Mouse (Mus musculus) embryonic fibroblast, embryonic 13.5 days (primary cell): ENCODE measurements around the gene Ggt6. TPM values are rescaled to one million over a fixed set of nuclear protein-coding genes. Genes with fewer than 3 reads are reported as not detected.
"Not testable (repeated sequence)": the region's sequence is repeated elsewhere in the genome, so short reads cannot be mapped to it uniquely, and the experiment has no call there.

Source experiments
- H3K27ac ChIP-seq: 2 replicates; pipeline ENCODE4 v1.5.1; 2012; ENCODE audit warnings: low read length, control low read depth, inconsistent platforms; ENCODE audit not compliant: insufficient read depth
- H3K4me1 ChIP-seq: 2 replicates; pipeline ENCODE4 v1.6.1; 2011; ENCODE audit warnings: low read length; ENCODE audit not compliant: control insufficient read depth, insufficient read depth
- H3K4me3 ChIP-seq: 2 replicates; pipeline ENCODE4 v1.5.1; 2011; ENCODE audit warnings: mild to moderate bottlenecking, control low read depth, low read length; ENCODE audit not compliant: insufficient read depth
- CTCF ChIP-seq: IDR thresholded peaks from 2 replicates; pipeline ENCODE4 v1.5.1; 2011; ENCODE audit warnings: mild to moderate bottlenecking, control low read depth, low read length, moderate library complexity, borderline replicate concordance; ENCODE audit not compliant: insufficient read depth
- POLR2A ChIP-seq: IDR thresholded peaks from 2 replicates; pipeline ENCODE4 v1.6.1; 2011; ENCODE audit warnings: low read depth, mild to moderate bottlenecking, control low read depth, low read length, moderate library complexity
- polyA plus RNA-seq: library from polyadenylated mRNA; stranded (reverse); fragments of >200 nt; gene quantifications from 2 replicates; pipeline ENCODE4 v1.2.4, GENCODE M21; 2011; ENCODE audit warnings: low read depth; ENCODE audit not compliant: missing spikeins, insufficient read length

Ggt6 gene
- polyA plus RNA-seq, 1 experiment = not detected

GRCm38 (mm10) chr11:72419006-72419405 is 16.3 kb upstream of the Ggt6 start:
- Histone ChIP-seq H3K4me1 (no peaks in the 10 kb centered on the region), H3K27ac (no peak overlapping the region), H3K4me3 (no peak overlapping the region)
- TF ChIP-seq CTCF (no peak), POLR2A (no peak)

GRCm38 (mm10) chr11:72420460-72421122 is 14.7 kb upstream of the Ggt6 start:
- no peak for TF ChIP-seq POLR2A
- TF ChIP-seq CTCF = no peak
- no peaks in the 10 kb centered on the region for H3K4me1 ChIP-seq
- H3K27ac ChIP-seq = no peak overlapping the region
- H3K4me3 ChIP-seq = no peak overlapping the region

- H3K4me1 ChIP-seq = no peaks in the 10 kb centered on the region
- H3K4me3 ChIP-seq = no peak overlapping the region
- no peak overlapping the region for H3K27ac ChIP-seq
- no peak for TF ChIP-seq CTCF
- no peak for TF ChIP-seq POLR2A
Observed at GRCm38 (mm10) chr11:72421518-72422278, 13.6 kb upstream of the Ggt6 start.

GRCm38 (mm10) chr11:72423686-72424085 is 11.6 kb upstream of the Ggt6 start:
- H3K4me1 ChIP-seq = no peaks in the 10 kb centered on the region
- no peak for TF ChIP-seq CTCF
- no peak for TF ChIP-seq POLR2A
- no peak overlapping the region for H3K4me3 ChIP-seq
- no peak overlapping the region for H3K27ac ChIP-seq

GRCm38 (mm10) chr11:72425201-72425600 is 10.1 kb upstream of the Ggt6 start:
- Histone ChIP-seq H3K4me3 (no peak overlapping the region), H3K4me1 (no peaks in the 10 kb centered on the region), H3K27ac (no peak overlapping the region)
- TF ChIP-seq CTCF (no peak), POLR2A (no peak)

GRCm38 (mm10) chr11:72426884-72427283 is 8.4 kb upstream of the Ggt6 start:
- TF ChIP-seq CTCF (no peak), POLR2A (no peak)
- H3K4me3 ChIP-seq = no peak overlapping the region
- H3K4me1 ChIP-seq = no peaks in the 10 kb centered on the region
- no peak overlapping the region for H3K27ac ChIP-seq

GRCm38 (mm10) chr11:72428694-72429093 is 6.6 kb upstream of the Ggt6 start:
- H3K4me1 ChIP-seq = no peaks in the 10 kb centered on the region
- TF ChIP-seq CTCF = no peak
- no peak for TF ChIP-seq POLR2A
- H3K27ac ChIP-seq = no peak overlapping the region
- no peak overlapping the region for H3K4me3 ChIP-seq

- no peak for TF ChIP-seq POLR2A
- peak; percentile 76; the same call in 1 of the 2 replicates for TF ChIP-seq CTCF
- Histone ChIP-seq H3K27ac (no peak overlapping the region), H3K4me3 (no peak overlapping the region), H3K4me1 (no peaks in the 10 kb centered on the region)
Observed at GRCm38 (mm10) chr11:72429288-72429690, 6.0 kb upstream of the Ggt6 start.

- H3K27ac ChIP-seq, H3K4me3 ChIP-seq, H3K4me1 ChIP-seq: not testable (repeated sequence)
Observed at GRCm38 (mm10) chr11:72430311-72431068, 4.8 kb upstream of the Ggt6 start.

- H3K4me1 ChIP-seq = no peaks in the 10 kb centered on the region
- H3K27ac ChIP-seq = no peak overlapping the region
- no peak for TF ChIP-seq CTCF
- TF ChIP-seq POLR2A = no peak
- H3K4me3 ChIP-seq = no peak overlapping the region
Observed at GRCm38 (mm10) chr11:72435694-72436045, 344 bp downstream of the Ggt6 start.
